16 mouse cellular contexts compared by ENCODE assay signal in genomic region chr2:4060675-4061074, GRCm38 (mm10). TPM values are rescaled to one million over a fixed set of nuclear protein-coding genes. Genes with fewer than 3 reads are reported as not detected.
DNase-seq lines count a peak whose midpoint lies in the region; ATAC-seq and TF ChIP-seq lines count a peak whose summit lies in the region.
"Had no signal": no experiment of that assay in that cellular context is flagged by ENCODE, and none has a peak within 500 bp of the region (broad histone marks: within the 10 kb centered on the region; RNA-seq: fewer than 3 reads in every experiment).

No protein-coding gene starts in this region.

- no peak overlapping the region for H3K4me3 ChIP-seq in midbrain, postnatal 0 days (ENCODE audit: low read depth, low read length)
- no peak overlapping the region for H3K4me3 ChIP-seq in midbrain, embryonic 11.5 days (ENCODE audit: low read depth, low read length)
- H3K4me3 ChIP-seq: embryonic facial prominence, embryonic 13.5 days; intestine, embryonic 15.5 days; limb, embryonic 15.5 days; lung, embryonic 15.5 days had no signal

- no peaks in the 10 kb centered on the region for H3K4me1 ChIP-seq in midbrain, postnatal 0 days (ENCODE audit: insufficient read depth, low read length)
- no peaks in the 10 kb centered on the region for H3K4me1 ChIP-seq in midbrain, embryonic 11.5 days (ENCODE audit: control insufficient read depth, insufficient read depth, low read length)
- H3K4me1 ChIP-seq: intestine, embryonic 15.5 days; limb, embryonic 15.5 days; lung, embryonic 15.5 days had no signal

- no peaks in the 10 kb centered on the region for H3K36me3 ChIP-seq in midbrain, postnatal 0 days (ENCODE audit: insufficient read depth, low read length)
- H3K36me3 ChIP-seq in midbrain, embryonic 11.5 days (ENCODE audit: control insufficient read depth, insufficient read depth, low read length), result no peaks in the 10 kb centered on the region
- H3K36me3 ChIP-seq: embryonic facial prominence, embryonic 13.5 days; intestine, embryonic 15.5 days; limb, embryonic 15.5 days; lung, embryonic 15.5 days had no signal

- H3K4me2 ChIP-seq in midbrain, postnatal 0 days (ENCODE audit: low read depth, low read length, poor library complexity, severe bottlenecking), result no peak overlapping the region
- H3K4me2 ChIP-seq in midbrain, embryonic 11.5 days, result no peak overlapping the region
- H3K4me2 ChIP-seq: embryonic facial prominence, embryonic 13.5 days; intestine, embryonic 15.5 days; limb, embryonic 15.5 days; lung, embryonic 15.5 days had no signal

- TF ChIP-seq CTCF in midbrain, postnatal 0 days (IDR thresholded peaks at IDR 0.05), result no peak

- WGBS in midbrain, postnatal 0 days, result 42% methylated on average over 2 of the region's 2 CpGs
- WGBS in midbrain, embryonic 11.5 days, result 75% methylated on average over 2 of the region's 2 CpGs

- H3K27me3 ChIP-seq in midbrain, postnatal 0 days (ENCODE audit: insufficient read depth, low read length), result no peaks in the 10 kb centered on the region
- no peaks in the 10 kb centered on the region for H3K27me3 ChIP-seq in midbrain, embryonic 11.5 days (ENCODE audit: control insufficient read depth, insufficient read depth, low read length)
- H3K27me3 ChIP-seq: embryonic facial prominence, embryonic 13.5 days; intestine, embryonic 15.5 days; limb, embryonic 15.5 days; lung, embryonic 15.5 days had no signal

- H3K9me3 ChIP-seq in midbrain, postnatal 0 days (ENCODE audit: low read length), result no peaks in the 10 kb centered on the region
- no peaks in the 10 kb centered on the region for H3K9me3 ChIP-seq in midbrain, embryonic 11.5 days (ENCODE audit: control insufficient read depth, low read length)
- H3K9me3 ChIP-seq: embryonic facial prominence, embryonic 13.5 days; intestine, embryonic 15.5 days; limb, embryonic 15.5 days; lung, embryonic 15.5 days had no signal

- DNase-seq in cerebellum, adult 9-11 months, result peak; percentile 31
- DNase-seq in midbrain, postnatal 0 days (ENCODE audit: low spot score), result peak; percentile 75
- no peak for DNase-seq in midbrain, embryonic 11.5 days (ENCODE audit: low spot score, missing footprints)
- DNase-seq in left cerebral cortex, adult 11 months (ENCODE audit: low spot score), result peak; percentile 12
- DNase-seq in right cerebral cortex, postnatal 25 days, result peak; percentile 49
- DNase-seq in kidney, postnatal 25 days, result no peak
- DNase-seq: adrenal gland, postnatal 36 days; kidney, postnatal 10 days; retina, postnatal 1 day had no signal

- no peak overlapping the region for H3K27ac ChIP-seq in midbrain, postnatal 0 days (ENCODE audit: low read depth, low read length)
- H3K27ac ChIP-seq in midbrain, embryonic 11.5 days (ENCODE audit: low read depth, low read length), result no peak overlapping the region
- H3K27ac ChIP-seq: embryonic facial prominence, embryonic 13.5 days; intestine, embryonic 15.5 days; limb, embryonic 15.5 days; lung, embryonic 15.5 days had no signal

- H3K9ac ChIP-seq in midbrain, postnatal 0 days (replicated peaks; ENCODE audit: low read length, poor library complexity, severe bottlenecking), result no peak overlapping the region
- H3K9ac ChIP-seq in midbrain, embryonic 11.5 days (ENCODE audit: low read length), result no peak overlapping the region
- H3K9ac ChIP-seq: embryonic facial prominence, embryonic 13.5 days; intestine, embryonic 15.5 days; limb, embryonic 15.5 days; lung, embryonic 15.5 days had no signal

- ATAC-seq in cerebellum, adult (ENCODE audit: insufficient number of reproducible peaks, low FRiP score, low TSS enrichment), result no peak
- ATAC-seq in midbrain, postnatal 0 days (ENCODE audit: low FRiP score), result no peak
- no peak for ATAC-seq in midbrain, embryonic 11.5 days (ENCODE audit: low FRiP score)
- ATAC-seq in monocyte, adult 5-6 weeks (replicated peaks; ENCODE audit: insufficient number of reproducible peaks, low FRiP score, low TSS enrichment, poor library complexity, severe bottlenecking), result no peak
- ATAC-seq: forebrain, embryonic 14.5 days; intestine, embryonic 15.5 days had no signal

RNA-seq across cellular contexts. Expression of gene Frmd4a, which starts 43.2 kb away (rescaled TPM):
- 60.2 and 76.4 TPM in 2 replicates for total RNA-seq in midbrain, postnatal 0 days (2014; rRNA removed)
- 34.4 and 42.5 TPM in 2 replicates for polyA plus RNA-seq in midbrain, postnatal 0 days (2015; fragmentation: Nextera tagmentation; extraction: Ambion mirVana)
- polyA plus RNA-seq in midbrain, embryonic 11.5 days (2014; fragmentation: Nextera tagmentation; extraction: Ambion mirVana), result 35.2 and 35.9 TPM in 2 replicates
- 3.1 to 9.5 TPM (median 4.6 TPM) in 3 replicates for total RNA-seq in monocyte, adult 5-6 weeks (2017)

Comparison
In these comparisons a context has a peak if more than half of its experiments do, and no peak if none do; other contexts are left out.
1. DNase-seq: peak in cerebellum, adult 9-11 months (single experiment), midbrain, postnatal 0 days (single experiment), left cerebral cortex, adult 11 months (single experiment) and right cerebral cortex, postnatal 25 days (single experiment); none in midbrain, embryonic 11.5 days (single experiment) and kidney, postnatal 25 days (0 of 2).